Mouse (Mus musculus): ENCODE results near the gene AU022252. TPM values are rescaled to one million over a fixed set of nuclear protein-coding genes. Genes with fewer than 3 reads are reported as not detected.

The AU022252 gene
- polyA plus RNA-seq, 1 experiment = 20.7 TPM

GRCm38 (mm10) chr4:119162990-119163389 is 69.5 kb downstream of the AU022252 start:
- Histone ChIP-seq H3K4me1 (ENCODE audit: control insufficient read depth, insufficient read depth, low read length) (peaks cover 2% of the 10 kb centered on the region), H3K27me3 (ENCODE audit: control insufficient read depth, insufficient read depth, low read length, poor library complexity, severe bottlenecking) (no peaks in the 10 kb centered on the region), H3K9ac (ENCODE audit: low read depth, poor library complexity, severe bottlenecking) (no peak overlapping the region), H3K27ac (ENCODE audit: insufficient read depth, low read length) (no peak overlapping the region), H3K36me3 (ENCODE audit: control insufficient read depth, insufficient read depth, low read length, poor library complexity, severe bottlenecking) (no peaks in the 10 kb centered on the region), H3K9me3 (replicated peaks; ENCODE audit: control insufficient read depth, insufficient read depth, low read length, poor library complexity, severe bottlenecking) (no peaks in the 10 kb centered on the region), H3K4me3 (ENCODE audit: low read depth, low read length) (no peak overlapping the region)
- no peak for TF ChIP-seq CTCF (IDR thresholded peaks at IDR 0.05; ENCODE audit: low read depth, low read length)
- TF ChIP-seq POLR2A (IDR thresholded peaks at IDR 0.05; ENCODE audit: insufficient read depth, low read length) = no peak
- no peak for TF ChIP-seq EP300 (IDR thresholded peaks at IDR 0.05; ENCODE audit: insufficient read depth, low read depth, low read length)

- H3K9me3 ChIP-seq (replicated peaks; ENCODE audit: control insufficient read depth, insufficient read depth, low read length, poor library complexity, severe bottlenecking) = no peaks in the 10 kb centered on the region
- H3K27ac ChIP-seq (ENCODE audit: insufficient read depth, low read length) = no peak overlapping the region
- H3K27me3 ChIP-seq (ENCODE audit: control insufficient read depth, insufficient read depth, low read length, poor library complexity, severe bottlenecking) = no peaks in the 10 kb centered on the region
- no peaks in the 10 kb centered on the region for H3K36me3 ChIP-seq (ENCODE audit: control insufficient read depth, insufficient read depth, low read length, poor library complexity, severe bottlenecking)
- no peak overlapping the region for H3K9ac ChIP-seq (ENCODE audit: low read depth, poor library complexity, severe bottlenecking)
- H3K4me1 ChIP-seq (ENCODE audit: control insufficient read depth, insufficient read depth, low read length) = peaks cover 2% of the 10 kb centered on the region
- no peak overlapping the region for H3K4me3 ChIP-seq (ENCODE audit: low read depth, low read length)
- TF ChIP-seq POLR2A (IDR thresholded peaks at IDR 0.05; ENCODE audit: insufficient read depth, low read length) = no peak
- TF ChIP-seq EP300 (IDR thresholded peaks at IDR 0.05; ENCODE audit: insufficient read depth, low read depth, low read length) = no peak
- TF ChIP-seq CTCF (IDR thresholded peaks at IDR 0.05; ENCODE audit: low read depth, low read length) = no peak
These were observed 71.2 kb downstream of the AU022252 start for GRCm38 (mm10) chr4:119161358-119161757.

GRCm38 (mm10) chr4:119157891-119158290 is 74.6 kb downstream of the AU022252 start:
- no peak for TF ChIP-seq CTCF (IDR thresholded peaks at IDR 0.05; ENCODE audit: low read depth, low read length)
- TF ChIP-seq POLR2A (IDR thresholded peaks at IDR 0.05; ENCODE audit: insufficient read depth, low read length) = no peak
- TF ChIP-seq EP300 (IDR thresholded peaks at IDR 0.05; ENCODE audit: insufficient read depth, low read depth, low read length) = no peak
- Histone ChIP-seq H3K4me1 (ENCODE audit: control insufficient read depth, insufficient read depth, low read length) (no peaks in the 10 kb centered on the region), H3K4me3 (ENCODE audit: low read depth, low read length) (no peak overlapping the region), H3K36me3 (ENCODE audit: control insufficient read depth, insufficient read depth, low read length, poor library complexity, severe bottlenecking) (no peaks in the 10 kb centered on the region), H3K27ac (ENCODE audit: insufficient read depth, low read length) (no peak overlapping the region), H3K27me3 (ENCODE audit: control insufficient read depth, insufficient read depth, low read length, poor library complexity, severe bottlenecking) (no peaks in the 10 kb centered on the region), H3K9me3 (replicated peaks; ENCODE audit: control insufficient read depth, insufficient read depth, low read length, poor library complexity, severe bottlenecking) (no peaks in the 10 kb centered on the region), H3K9ac (ENCODE audit: low read depth, poor library complexity, severe bottlenecking) (no peak overlapping the region)

GRCm38 (mm10) chr4:119157186-119157585 is 75.3 kb downstream of the AU022252 start:
- H3K4me3 ChIP-seq (ENCODE audit: low read depth, low read length) = no peak overlapping the region
- H3K36me3 ChIP-seq (ENCODE audit: control insufficient read depth, insufficient read depth, low read length, poor library complexity, severe bottlenecking) = no peaks in the 10 kb centered on the region

More at GRCm38 (mm10) chr4:119157186-119157585, 75.3 kb downstream of the AU022252 start:
- Histone ChIP-seq H3K27me3 (ENCODE audit: control insufficient read depth, insufficient read depth, low read length, poor library complexity, severe bottlenecking) (no peaks in the 10 kb centered on the region), H3K4me1 (ENCODE audit: control insufficient read depth, insufficient read depth, low read length) (no peaks in the 10 kb centered on the region), H3K9ac (ENCODE audit: low read depth, poor library complexity, severe bottlenecking) (no peak overlapping the region), H3K9me3 (replicated peaks; ENCODE audit: control insufficient read depth, insufficient read depth, low read length, poor library complexity, severe bottlenecking) (no peaks in the 10 kb centered on the region), H3K27ac (ENCODE audit: insufficient read depth, low read length) (no peak overlapping the region)
- TF ChIP-seq CTCF (IDR thresholded peaks at IDR 0.05; ENCODE audit: low read depth, low read length) = peak; percentile 28
- no peak for TF ChIP-seq POLR2A (IDR thresholded peaks at IDR 0.05; ENCODE audit: insufficient read depth, low read length)
- TF ChIP-seq EP300 (IDR thresholded peaks at IDR 0.05; ENCODE audit: insufficient read depth, low read depth, low read length) = no peak

Other genes starting within 250 kb of the AU022252 start
- 682 and 697 TPM in 2 replicates for gene Slc2a1, start 124.0 kb downstream of the AU022252 start, polyA plus RNA-seq (2011; ENCODE audit: insufficient read depth, insufficient read length, low read depth, missing spikeins)
- 12.3 and 14.8 TPM in 2 replicates for gene Zfp691, start 58.5 kb downstream of the AU022252 start, polyA plus RNA-seq (2011; ENCODE audit: insufficient read depth, insufficient read length, low read depth, missing spikeins)
- gene Ermap, start 42.7 kb downstream of the AU022252 start, polyA plus RNA-seq (2011; ENCODE audit: insufficient read depth, insufficient read length, low read depth, missing spikeins) = 0.37 and 0.52 TPM in 2 replicates
- 34.2 and 39.1 TPM in 2 replicates for gene Svbp, start 37.4 kb downstream of the AU022252 start, polyA plus RNA-seq (2011; ENCODE audit: insufficient read depth, insufficient read length, low read depth, missing spikeins)
- 0.73 TPM in 1 of 2 replicates, not detected in the other for gene Tmem269, start 14.5 kb downstream of the AU022252 start, polyA plus RNA-seq (2011; ENCODE audit: insufficient read depth, insufficient read length, low read depth, missing spikeins)
- 25.8 and 30.0 TPM in 2 replicates for gene P3h1, start 203 bp upstream of the AU022252 start, polyA plus RNA-seq (2011; ENCODE audit: insufficient read depth, insufficient read length, low read depth, missing spikeins)
- 0.15 and 0.35 TPM in 2 replicates for gene Cldn19, start 22.7 kb upstream of the AU022252 start, polyA plus RNA-seq (2011; ENCODE audit: insufficient read depth, insufficient read length, low read depth, missing spikeins)
- gene Ybx1, start 61.9 kb upstream of the AU022252 start, polyA plus RNA-seq (2011; ENCODE audit: insufficient read depth, insufficient read length, low read depth, missing spikeins) = 1,520 and 1,534 TPM in 2 replicates
- 135 and 148 TPM in 2 replicates for gene Ppih, start 87.8 kb upstream of the AU022252 start, polyA plus RNA-seq (2011; ENCODE audit: insufficient read depth, insufficient read length, low read depth, missing spikeins)
- 6.0 and 6.9 TPM in 2 replicates for gene Ccdc30, start 182.8 kb upstream of the AU022252 start, polyA plus RNA-seq (2011; ENCODE audit: insufficient read depth, insufficient read length, low read depth, missing spikeins)
- gene Ppcs, start 189.7 kb upstream of the AU022252 start, polyA plus RNA-seq (2011; ENCODE audit: insufficient read depth, insufficient read length, low read depth, missing spikeins) = 13.3 and 15.5 TPM in 2 replicates
- gene Zmynd12, start 190.1 kb upstream of the AU022252 start, polyA plus RNA-seq (2011; ENCODE audit: insufficient read depth, insufficient read length, low read depth, missing spikeins) = 0.96 TPM in 1 of 2 replicates, not detected in the other

All from ES-Bruce4 (cell line).